Mouse (Mus musculus) ES-E14 (cell line): ENCODE results near the gene Mn1.

Experiments
- CHD2 ChIP-seq: IDR thresholded peaks from 2 replicates; pipeline ENCODE4 v1.6.1; 2014; ENCODE audit warnings: mild to moderate bottlenecking, low read depth, low read length, inconsistent platforms
- HCFC1 ChIP-seq: IDR thresholded peaks from 2 replicates; pipeline ENCODE4 v1.6.1; 2012; ENCODE audit warnings: low read length, inconsistent platforms, borderline replicate concordance; ENCODE audit not compliant: insufficient read depth
- MAFK ChIP-seq: IDR thresholded peaks from 2 replicates; pipeline ENCODE4 v1.6.1; 2014; ENCODE audit warnings: mild to moderate bottlenecking, low read depth, low read length, inconsistent platforms; ENCODE audit not compliant: insufficient read depth
- ZNF384 ChIP-seq: IDR thresholded peaks from 2 replicates; pipeline ENCODE4 v1.6.1; 2012; ENCODE audit warnings: low read depth, low read length, inconsistent platforms

DNA sequence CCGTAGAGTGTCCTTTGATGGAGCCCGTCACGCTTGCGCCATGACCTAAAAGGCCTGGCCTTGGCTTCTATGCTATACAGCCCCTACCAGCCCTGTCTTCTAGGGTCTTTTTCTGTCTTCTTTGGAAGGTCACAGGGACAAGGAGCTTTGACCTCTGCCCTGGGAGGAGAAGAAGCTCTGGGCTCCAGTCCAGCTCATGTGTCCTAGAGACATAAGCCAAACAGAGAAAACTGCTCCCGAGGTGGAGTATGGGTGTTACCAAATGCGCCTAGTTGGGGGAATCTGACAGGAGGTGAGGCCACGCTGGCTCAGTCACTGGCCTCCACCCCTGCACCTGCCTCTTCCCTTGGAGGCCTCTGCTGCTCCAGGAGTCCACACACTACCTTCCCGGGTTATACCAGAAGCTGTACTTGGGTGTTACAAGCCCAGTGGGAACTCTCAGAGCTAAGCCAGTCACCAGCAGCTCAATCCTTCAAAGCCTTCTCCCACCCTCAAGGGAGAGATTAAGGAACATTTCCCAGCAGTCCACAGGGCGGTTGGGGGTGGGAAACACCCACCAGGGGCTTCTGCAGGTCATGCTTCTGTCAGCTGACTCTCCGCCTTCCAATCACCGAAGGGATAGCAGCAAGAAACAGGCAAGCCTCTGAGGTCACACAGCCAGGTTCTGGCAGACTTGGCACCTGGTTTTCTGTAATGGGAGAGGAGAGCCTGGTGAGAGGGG, 25.1 kb downstream of the Mn1 start:
- TF ChIP-seq HCFC1, result no peak
- no peak for TF ChIP-seq ZNF384
- TF ChIP-seq CHD2, result no peak
- TF ChIP-seq MAFK, result no peak
